Mouse (Mus musculus) spleen, postnatal 36 days (tissue): ENCODE measurements at regions not wholly inside any gene's neighbourhood (a gene's known extent, or its start where the extent isn't known, plus 50 kb on each side); places are given as distances from the start of the nearest gene placed in this dataset.

Experiments used
- DNase-seq, 2 experiments: peaks; one replicate each; pipeline ENCODE4 v3.0.0; 2022; ENCODE audit warnings: low spot score in 2 of 2, mixed read lengths in 1 of 2

DNA sequence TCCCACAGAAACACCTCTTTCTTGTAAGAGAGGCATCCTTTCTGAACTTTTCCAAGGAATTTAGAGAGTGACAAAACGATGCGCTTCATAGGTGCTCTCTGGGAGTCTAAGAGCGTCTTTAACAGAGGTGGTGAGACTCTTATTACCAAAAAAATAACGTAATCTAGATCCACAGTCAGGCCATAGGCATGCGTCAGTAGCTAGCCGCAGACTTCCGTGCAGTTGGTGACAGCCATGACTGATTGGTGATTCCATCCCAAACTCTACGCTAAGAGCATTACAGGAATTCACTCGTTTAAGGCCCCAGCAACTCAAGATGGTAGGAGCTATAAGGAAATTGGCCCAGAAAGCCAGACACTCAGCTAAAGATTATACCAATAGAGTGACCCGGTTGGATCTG, 197.4 kb downstream of the Sox9 start:
- DNase-seq: no peak

GRCm38 (mm10) chr11:112982165-112982801, 200.3 kb downstream of the Sox9 start:
- DNase-seq: no peak

DNA sequence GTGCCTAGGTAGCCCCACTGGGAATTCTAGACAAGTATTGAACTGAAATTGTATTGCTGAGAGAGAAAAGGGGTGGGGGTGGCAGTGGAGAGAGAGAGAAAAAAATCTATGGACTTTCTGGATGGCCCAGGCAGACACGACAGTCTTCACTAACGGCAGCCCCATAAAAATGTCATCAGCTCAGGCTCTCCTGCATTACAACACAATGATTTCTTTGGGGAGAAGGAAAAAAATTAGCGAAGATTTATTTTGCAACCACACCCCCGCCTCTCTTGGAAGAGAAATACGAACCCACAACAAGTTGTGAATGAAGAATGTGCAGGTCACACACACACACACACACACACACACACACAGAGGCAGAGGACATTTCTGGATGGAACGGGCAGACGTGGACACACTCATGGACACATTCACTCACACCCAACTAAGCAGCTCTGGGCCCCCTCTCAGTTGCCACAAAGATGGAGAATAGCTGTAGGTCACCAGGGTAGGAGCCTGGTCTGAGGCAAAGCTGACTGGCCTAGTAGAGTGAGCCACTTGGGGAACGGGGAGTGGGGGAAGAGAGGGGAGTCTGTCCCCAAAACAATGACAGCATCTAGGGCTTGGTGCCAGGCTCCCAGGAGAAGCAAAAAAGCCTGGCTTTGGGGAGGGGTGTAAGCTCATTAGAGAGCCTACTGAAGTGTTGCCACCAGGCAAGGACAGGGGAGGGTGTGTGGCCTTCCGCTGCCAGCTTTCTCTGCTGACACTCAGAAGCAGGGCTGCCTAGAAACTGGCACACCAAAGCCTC, 201.0 kb downstream of the Sox9 start:
- DNase-seq: no peak

DNA sequence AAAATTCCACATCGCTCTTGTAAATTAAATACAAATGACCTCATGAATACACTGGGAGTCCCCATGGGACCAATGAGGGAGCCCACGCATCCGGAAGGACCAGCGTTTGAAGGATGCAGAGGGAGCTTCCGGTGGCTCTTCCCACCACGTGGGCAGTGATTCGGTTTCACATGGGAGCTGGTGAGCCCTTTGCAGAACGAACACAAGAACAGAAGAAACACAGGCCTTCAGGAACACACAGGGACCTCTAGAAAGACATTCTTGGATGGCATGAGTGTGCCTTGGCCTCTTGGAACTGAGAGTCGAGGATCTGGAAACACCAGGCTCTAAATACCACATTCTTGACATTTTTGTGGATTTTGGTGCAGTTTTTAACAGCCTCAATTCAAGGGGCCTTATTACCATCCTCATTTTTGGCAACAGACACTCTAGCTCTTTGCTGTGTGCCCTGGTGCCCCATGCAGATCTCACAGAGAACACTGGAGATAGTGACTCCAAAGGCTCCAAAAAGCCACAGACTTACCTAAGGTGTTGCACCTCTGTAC, 204.1 kb downstream of the Sox9 start:
- no peak for DNase-seq

- no peak for DNase-seq
These were observed 205.8 kb downstream of the Sox9 start for GRCm38 (mm10) chr11:112987782-112988181.

- DNase-seq: no peak
These were observed 206.9 kb downstream of the Sox9 start for GRCm38 (mm10) chr11:112988900-112989299.

DNA sequence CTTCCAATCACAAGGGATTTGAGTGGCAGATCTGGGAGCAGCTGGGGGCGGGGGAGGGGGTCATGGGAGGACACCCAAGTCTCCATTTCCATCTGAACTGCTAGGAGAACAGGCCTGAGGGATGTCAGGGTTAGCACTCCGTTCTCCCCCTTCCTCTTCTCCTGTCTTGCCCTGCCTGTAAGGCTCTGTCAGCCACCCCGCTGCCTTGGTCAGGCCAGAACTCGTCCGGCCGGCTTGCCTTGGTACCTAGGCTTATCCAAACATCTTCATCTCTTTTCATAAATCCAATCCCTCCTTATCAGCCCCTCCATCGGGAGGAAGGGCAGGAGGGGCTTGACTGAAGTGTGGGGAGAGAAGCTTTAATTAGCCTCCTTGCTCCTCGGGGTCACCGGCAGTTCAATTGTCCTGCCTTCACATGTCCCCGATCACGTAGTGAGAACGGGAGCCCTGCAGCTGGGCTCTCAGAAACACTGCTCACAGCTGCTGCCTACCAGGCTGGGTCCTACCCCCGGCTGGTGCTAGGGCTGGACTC, 208.0 kb downstream of the Sox9 start:
- DNase-seq: no peak

DNA sequence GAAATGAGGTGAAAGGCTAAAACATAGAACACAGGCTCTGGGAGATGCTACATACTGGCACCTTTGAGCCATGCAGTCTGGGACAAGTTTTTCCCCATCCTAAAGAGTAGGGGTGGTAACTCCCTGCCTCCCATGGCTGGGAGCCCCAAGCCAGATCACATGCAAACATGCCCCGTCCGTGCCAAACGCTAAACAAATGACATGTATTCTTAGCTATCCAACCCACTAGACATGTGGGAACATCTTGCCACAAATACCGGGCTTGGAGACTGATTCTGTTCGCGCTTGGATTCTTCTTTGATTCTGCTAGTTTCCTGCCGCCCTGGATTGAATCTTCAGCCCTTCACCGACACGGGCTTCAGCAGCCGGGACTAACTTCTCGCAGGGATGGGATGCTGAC, 208.7 kb downstream of the Sox9 start:
- no peak for DNase-seq

GRCm38 (mm10) chr11:112991862-112992261, 209.8 kb downstream of the Sox9 start:
- no peak for DNase-seq

- DNase-seq: no peak
These were observed 217.0 kb downstream of the Sox9 start for GRCm38 (mm10) chr11:112998777-112999583.

GRCm38 (mm10) chr11:113001071-113001470, 219.0 kb downstream of the Sox9 start:
- no peak for DNase-seq

DNA sequence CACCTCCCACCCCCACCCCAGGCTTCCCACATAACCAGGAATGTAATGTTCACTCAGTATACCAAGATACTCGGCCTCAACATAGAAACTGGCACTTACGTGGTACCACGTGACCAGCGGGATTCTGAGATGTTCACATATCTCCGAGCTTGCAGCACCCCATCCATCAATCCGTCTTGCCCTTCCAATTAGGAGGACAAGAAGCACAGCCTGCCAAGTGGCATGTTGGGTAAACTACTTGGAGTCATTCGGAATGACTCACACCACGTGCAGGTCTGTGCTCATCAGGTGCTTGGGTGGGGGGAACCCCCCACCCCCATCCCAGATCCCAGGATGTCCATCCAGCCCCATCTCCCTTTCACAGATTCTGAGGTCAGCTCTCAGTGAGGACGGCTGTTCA, 223.9 kb downstream of the Sox9 start:
- no peak for DNase-seq

- DNase-seq: no peak
These were observed 226.5 kb downstream of the Sox9 start for GRCm38 (mm10) chr11:113008521-113008920.

DNA sequence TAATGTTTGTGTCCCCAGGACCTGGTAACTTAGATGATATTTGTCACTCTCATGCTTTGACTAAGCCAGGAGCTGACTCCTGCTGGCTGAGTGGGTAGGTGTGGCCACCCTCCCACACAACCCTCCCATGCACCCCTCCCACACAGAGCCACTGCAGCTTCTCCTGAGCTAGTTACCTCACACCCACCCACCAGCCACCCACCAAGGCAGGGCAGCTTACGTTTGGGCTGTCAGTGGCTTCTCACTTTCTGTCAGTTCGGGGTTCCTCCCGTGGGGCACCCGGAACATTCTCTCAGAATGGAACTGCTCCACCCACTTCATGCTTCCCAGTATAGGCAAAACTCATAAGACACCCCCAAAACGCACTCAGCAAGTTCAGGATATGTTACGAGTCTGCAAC, 227.4 kb downstream of the Sox9 start:
- no peak for DNase-seq

GRCm38 (mm10) chr11:113010906-113011305, 228.9 kb downstream of the Sox9 start:
- no peak for DNase-seq

- no peak for DNase-seq
These were observed 232.4 kb downstream of the Sox9 start for GRCm38 (mm10) chr11:113014186-113015010.

- no peak for DNase-seq
These were observed 233.8 kb downstream of the Sox9 start for GRCm38 (mm10) chr11:113015686-113016304.

GRCm38 (mm10) chr11:113016801-113017715, 235.0 kb downstream of the Sox9 start:
- DNase-seq: no peak

DNA sequence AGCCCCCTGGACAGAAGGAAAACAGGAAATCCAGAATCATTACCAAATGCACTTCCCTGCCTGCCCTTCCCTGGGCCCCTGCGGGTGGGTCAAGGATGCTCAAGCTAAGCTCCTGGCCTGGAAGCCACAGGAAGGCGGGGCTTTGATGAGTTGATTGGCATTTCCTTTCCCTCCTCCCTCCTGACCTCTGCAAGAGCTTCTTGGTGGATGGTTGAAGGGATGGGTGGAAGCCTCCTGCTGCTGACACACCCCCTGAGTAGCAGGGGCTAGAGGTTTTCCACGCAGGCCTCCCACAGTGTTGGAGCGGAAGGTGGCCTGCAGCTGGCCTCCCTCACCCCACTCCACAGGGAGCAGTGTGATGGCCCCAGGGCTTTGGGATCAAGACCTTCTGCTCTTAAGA, 239.5 kb downstream of the Sox9 start:
- no peak for DNase-seq

GRCm38 (mm10) chr11:113026994-113027393, 245.0 kb downstream of the Sox9 start:
- DNase-seq: no peak
